Mouse (Mus musculus) spleen, embryonic (tissue): ENCODE measurements around the gene Lrrc4b.

Source experiments
- CTCF ChIA-PET: fragments of 350-600 bp; sonication (Branson Sonifier 250); formaldehyde crosslinking; loops from one replicate; lab custom pipeline; 2022; lab: Charles Lee

The Lrrc4b gene

DNA sequence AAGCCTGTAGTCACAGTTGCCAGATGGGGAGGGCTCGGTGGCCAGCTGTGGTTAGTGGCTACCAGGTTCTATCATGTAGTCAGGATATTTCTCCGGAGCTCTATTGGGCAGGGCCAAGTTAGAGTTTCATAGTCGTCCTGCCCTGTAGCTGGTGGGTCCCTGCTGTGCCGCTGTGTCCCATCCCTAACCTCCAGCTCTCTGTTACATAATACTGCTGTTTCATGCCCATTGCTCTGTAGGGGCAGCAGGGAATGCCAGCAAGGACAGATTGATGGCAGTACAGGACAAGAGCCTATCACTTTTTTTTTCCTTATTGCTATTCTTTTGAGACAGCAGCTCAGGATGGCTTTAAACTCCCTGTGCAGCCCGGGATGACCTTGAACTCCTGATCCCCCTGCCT is 7.0 kb downstream of the Lrrc4b start:
- CTCF ChIA-PET, result interaction anchor here (0.6 kb wide), 1 partner anchor 232 kb away, joined by 3 read pairs; no protein-coding TSS in a partner anchor

DNA sequence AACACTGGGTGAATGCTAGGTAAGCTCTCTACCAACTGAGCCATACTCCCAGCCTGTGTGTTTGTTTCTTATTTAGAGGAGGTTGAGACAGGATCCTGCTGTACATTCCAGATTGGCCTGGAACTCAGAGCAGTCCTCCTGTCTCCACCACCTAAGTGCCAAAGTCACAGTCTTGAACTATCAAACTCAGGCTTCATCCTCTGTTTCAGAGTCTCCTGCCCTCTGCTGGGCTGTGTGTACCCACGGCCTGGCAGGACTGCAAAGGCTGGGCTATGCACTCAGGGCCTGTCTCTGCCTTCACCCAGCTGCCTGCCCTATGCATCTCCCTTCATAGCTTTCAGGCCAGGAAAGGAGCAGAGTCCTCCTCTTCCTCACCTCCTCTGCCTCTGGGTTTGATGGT is 7.4 kb downstream of the Lrrc4b start:
- CTCF ChIA-PET, result no interaction called here

DNA sequence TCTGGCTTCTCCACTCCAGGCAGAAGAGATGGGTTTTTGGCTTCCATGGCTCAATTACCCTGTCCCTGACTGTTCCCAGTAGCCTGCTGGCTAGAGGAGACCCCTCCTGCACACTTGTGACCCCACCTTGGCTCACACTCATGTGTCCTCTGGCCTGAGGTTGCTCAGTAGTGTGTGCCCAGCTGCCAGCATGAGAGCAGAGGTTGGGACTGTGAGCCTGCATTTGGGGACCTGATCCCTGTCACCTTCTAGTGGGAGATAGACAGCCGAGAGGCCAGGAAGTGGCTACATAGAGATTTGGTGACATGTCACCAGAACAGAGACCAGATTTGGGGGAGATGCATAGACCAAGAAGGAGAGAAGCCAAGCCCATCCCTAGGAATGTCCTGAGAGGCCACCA is 8.4 kb downstream of the Lrrc4b start:
- CTCF ChIA-PET, result interaction anchor here (0.6 kb wide), 1 partner anchor 35 kb away, joined by 3 read pairs; no protein-coding TSS in a partner anchor

DNA sequence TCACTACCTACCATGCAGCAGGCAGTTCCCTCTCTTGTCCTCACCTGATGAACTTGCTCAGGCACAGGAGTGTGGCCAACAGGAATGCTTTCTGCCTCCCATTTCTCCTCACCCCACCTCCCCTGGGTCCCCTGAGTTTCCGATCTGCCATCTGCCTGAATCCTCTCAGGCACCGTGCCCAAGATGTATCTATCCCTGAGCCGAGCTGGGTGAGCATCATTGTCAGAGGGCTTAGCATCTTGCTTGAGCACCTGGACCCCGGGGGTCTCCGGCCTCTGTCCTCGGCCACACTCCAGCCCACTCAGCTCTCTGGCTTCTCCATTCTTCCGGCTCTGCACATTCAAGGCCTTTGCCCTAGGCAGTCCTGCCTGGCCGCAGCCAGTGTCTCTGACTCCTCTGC is 9.1 kb downstream of the Lrrc4b start:
- CTCF ChIA-PET, result interaction anchor here (0.6 kb wide), 1 partner anchor 1157 kb away, joined by 5 read pairs; no protein-coding TSS in a partner anchor

DNA sequence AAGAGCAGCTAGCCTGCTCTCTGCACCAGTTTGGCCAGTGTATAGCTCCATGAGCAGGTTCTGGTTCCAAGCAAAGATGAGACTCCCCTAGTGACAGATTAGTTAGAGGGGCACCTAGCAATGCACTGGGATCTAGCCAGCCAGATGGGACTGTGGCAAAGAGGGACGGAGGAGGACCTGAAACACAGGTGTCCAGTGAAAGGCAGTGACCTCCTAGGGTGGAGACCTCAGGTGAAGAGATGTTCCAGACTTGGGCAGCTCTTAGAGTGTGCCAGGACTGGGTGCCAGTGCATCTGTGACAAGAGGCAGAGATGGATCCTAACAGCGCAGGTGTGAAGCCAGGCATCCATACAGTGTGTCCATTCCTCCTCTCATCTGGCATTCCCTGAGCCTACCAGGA is 10.9 kb downstream of the Lrrc4b start:
- CTCF ChIA-PET, result no interaction called here

DNA sequence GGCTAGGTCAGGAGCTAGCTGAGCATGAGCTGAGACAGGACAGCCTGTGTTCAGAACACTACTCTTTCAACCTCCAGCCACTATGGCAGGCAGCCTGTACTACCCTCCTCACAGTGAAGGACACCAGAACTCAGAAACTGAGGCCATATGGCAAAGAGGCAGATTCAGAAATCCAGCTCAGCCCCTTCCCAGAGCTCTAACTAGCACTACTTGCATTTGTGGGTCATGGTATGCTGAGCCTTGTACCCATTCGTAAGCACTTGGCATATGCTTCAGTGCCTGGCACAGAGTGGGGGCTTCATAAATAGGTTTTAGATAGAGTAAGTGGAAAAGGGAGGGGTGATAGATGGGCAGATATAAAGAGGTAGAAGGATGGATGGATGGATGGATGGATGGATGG is 11.7 kb downstream of the Lrrc4b start:
- CTCF ChIA-PET, result no interaction called here

DNA sequence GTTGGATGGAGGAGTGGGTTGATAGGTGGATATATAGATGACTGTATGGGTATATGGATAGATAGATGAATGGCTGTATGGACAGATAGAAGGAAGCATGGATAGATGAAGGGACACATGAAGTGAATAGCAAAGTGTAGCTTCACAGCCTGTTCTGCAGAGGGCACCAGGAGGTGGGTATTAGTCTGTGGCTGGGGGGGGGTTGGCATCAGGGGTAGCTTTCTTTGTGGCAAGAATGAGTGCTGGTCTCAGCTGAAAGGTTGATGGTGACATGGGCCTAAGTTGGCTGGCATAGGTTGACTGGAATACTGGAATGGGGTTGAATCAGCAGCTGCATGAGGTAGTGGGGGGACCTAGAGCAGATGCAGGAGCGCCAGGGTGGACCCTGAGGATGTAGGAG is 12.4 kb downstream of the Lrrc4b start:
- CTCF ChIA-PET, result no interaction called here

DNA sequence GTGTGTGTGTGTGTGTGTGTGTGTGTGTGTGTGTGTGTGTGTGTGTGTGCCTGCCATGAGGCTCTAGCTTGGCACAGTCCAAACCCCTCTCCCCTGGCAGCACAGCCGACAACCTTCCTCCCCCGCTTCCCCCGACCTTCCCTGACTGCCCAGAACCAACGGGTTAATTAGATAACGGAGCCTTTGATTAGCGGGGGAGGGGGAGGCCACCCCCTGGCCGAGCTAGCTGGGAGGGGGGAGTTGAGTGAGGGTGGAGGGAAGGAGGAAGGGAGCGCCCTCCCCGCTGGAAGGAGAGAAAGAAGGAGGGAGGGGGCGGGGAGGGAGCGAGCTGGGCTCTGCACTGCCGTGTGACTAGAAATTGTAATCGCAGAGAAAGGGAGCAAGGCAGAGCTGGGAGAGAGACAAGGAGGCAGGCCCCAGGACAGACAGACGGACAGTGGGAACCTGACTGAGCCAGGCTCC is 12.9 kb downstream of the Lrrc4b start:
- CTCF ChIA-PET, result no interaction called here

DNA sequence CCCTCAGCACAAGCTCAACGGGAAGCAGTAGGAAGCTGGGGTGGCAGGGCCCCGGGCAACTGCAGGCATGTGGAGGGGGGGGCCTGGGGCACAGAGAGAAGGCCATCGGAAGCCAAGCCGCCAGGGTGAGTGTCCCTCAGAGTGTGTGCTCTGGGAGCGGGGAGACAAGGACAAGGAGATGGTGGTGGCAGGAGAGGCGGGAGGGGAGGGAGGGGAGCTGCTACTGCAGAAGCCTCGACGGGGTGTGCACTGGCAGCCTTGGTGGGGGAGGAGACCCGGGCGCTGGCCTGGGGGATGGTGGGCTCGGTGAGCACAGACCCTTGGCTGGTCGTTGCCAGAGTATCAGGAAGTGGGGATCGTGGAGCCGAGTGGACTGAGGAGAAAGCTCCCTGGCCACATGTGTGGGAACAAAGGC is 13.6 kb downstream of the Lrrc4b start:
- CTCF ChIA-PET, result no interaction called here

DNA sequence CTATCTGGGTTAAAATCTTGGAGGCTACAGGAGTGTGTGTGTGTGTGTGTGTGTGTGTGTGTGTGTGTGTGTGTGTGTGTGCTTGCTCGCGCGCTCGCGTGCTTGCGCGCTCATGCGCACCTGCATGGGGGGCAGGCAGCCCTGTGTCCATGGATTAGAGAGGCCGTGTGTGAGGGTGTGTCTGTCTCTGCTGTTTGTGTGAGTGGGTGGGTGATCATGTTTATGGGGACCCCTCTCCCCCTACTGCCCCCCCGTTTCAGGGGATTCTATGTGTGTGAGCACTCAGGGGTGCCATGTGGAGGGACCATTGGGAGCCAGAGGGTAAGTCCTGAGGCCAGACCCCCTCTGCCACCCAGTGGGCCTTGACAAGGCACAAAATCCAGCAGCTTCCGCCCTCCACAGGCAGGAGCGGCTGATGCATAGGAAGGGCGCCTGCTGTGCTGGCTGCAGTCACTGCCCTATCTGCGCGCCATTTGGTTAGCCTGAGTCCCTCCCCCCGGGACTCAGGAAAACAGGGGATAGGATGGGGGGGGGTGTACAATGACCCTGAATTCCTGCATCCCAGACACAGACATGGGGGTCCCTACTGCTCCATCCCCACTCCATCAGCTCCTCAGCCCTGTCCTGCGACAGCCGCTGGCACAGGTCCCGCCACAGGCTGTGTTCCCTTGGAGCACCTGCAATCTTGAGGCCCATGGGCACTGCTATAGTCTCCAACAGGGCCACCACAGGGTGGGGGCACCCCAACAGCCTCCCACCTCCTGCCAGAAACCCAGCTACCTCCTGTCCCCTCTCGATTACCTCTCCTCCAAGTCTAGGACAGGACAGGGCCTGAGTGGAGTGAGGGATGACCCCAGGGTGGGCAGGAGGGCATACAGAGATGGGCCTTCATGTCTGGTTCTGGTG is 14.7 kb downstream of the Lrrc4b start:
- CTCF ChIA-PET, result no interaction called here

DNA sequence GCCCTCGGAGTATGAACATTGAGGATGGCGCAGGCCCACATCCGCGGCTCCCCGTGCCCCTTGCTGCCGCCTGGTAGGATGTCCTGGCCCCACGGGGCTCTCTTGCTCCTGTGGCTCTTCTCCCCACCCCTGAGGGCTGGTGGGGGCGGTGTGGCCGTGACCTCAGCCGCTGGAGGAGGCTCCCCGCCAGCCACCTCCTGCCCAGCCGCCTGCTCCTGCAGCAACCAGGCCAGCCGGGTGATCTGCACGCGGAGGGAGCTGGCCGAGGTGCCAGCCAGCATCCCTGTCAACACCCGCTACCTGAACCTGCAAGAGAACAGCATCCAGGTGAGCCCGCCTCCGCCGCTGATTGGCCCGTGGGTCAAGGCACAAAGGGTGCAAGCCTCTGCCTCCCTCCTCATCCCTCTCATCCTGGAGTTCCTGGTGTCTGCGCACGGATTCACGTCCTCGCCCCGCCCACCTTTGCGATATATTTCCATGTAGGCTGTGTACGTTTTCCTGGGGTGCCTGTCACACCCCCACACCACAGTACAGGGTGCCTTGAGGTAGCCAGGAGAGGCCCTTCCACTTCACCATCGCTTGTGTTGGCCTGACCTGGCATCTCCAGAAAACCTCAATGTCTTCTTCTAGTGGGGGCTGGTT is 16.2 kb downstream of the Lrrc4b start:
- CTCF ChIA-PET, result no interaction called here

DNA sequence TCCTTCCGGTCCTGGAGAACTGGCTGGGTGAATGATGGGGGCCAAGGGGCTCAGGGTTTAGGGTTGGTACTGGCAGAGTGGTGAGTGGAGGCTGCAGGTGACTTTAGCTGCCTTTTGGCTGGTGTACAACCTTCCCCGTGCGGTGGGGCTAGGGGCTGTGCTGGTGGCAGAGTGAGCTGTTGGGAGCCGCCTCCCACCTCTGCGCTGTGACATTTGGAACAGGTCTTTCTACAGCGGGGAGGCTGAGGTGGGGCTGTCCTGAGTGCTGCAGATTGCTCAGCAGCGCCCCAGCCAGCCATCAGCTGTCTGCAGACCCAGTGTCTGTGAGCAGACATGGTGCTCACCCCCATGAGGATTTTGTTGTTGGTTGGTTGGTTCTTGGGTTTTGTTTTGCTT is 16.7 kb downstream of the Lrrc4b start:
- CTCF ChIA-PET, result no interaction called here

DNA sequence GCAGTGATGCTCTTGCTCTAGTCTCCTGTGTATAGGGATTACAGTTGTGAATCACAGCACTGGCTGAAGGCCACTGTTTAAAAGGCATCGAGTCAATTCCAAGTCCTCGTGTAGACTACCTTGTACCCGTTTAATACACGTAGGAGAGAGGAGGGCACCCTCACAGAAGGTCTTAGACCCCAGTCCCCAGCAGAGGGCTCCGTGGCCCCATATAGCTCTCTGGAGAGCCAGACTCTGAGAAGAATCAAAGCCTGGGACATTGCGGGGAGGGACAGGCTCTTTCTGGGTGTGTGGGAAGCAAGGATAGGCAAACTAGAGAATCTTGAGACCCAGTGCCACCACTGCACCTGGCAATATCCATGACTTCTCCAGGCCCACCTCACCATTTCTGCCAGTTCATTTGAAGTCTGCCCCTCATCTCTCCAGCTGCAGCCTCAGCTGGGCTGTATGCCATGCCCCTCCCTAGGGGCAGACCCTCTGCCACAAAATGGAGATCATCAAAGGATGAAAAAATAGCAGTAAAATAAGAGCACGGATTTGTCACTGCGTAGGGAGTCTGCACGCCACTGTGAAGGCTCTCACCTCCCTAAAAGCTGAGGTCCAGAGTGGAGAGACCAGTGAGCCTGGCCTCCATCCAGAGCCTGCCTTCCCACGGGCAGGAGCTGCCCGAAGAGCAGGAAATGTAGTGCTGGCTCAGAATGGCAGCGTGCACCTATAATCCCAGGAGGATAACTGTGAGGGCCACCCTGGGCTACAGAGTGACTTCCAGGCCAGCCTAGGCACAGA is 17.4 kb downstream of the Lrrc4b start:
- CTCF ChIA-PET, result no interaction called here

DNA sequence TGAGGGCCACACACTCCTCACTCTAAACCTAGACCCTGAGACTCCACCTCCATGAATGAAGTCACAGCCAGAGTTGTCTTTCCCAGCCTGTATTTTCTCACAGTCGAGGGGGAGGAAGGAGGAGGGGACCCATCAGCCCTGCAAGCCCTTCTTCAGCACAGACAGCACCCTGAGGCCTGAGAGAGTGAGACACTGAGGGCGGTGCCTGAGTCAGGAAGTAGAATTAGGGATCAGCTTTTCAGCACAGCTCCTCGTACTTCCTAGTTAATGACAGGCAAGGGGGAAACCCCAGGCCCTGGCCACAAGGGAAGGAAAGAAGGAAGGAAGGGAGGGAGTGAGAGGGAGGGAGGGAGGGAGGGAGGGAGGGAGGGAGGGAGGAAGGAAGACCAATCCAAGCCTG is 24.4 kb downstream of the Lrrc4b start:
- CTCF ChIA-PET, result interaction anchor here (0.6 kb wide), 1 partner anchor 197 kb away, joined by 8 read pairs; no protein-coding TSS in a partner anchor

DNA sequence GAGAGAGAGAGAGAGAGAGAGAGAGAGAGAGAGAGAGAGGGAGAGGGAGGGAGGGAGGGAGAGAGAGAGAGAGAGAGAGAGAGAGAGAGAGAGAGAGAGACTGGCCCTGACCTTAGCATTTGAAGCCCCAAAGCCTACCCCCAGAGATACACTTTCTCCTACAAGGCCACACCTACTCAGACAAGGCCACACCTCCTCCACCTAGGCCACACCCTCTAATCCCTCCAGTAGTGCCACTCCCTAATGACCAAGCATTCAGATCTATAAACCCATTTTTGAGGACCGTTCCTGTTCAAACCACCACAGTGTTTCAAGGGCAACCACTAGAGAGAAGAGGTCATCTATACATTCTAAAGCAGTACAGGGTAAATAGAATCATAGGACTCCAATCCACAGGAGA is 27.5 kb downstream of the Lrrc4b start:
- CTCF ChIA-PET, result no interaction called here

DNA sequence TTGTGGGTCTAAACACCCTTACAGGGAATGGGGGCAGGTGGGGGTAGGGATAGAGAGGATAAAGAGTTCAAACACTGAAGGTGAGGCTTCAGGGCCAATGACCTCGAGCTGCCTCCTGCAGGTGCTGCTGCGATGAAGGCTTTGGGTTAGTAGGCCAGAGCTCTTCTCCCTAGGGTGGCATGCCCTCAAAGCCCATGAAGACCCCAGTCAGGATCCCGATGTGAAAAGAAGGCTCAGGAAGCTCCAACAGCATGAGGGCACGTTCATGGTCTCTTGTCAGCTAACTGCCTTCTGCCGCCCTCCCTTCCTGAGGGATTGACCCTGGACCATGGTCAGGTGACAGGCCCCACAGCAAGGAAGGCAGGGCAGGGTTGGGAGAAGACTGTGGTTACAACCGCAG is 31.2 kb downstream of the Lrrc4b start:
- CTCF ChIA-PET, result interaction anchor here (1.1 kb wide), 1 partner anchor 10 kb away, joined by 3 read pairs; no protein-coding TSS in a partner anchor

DNA sequence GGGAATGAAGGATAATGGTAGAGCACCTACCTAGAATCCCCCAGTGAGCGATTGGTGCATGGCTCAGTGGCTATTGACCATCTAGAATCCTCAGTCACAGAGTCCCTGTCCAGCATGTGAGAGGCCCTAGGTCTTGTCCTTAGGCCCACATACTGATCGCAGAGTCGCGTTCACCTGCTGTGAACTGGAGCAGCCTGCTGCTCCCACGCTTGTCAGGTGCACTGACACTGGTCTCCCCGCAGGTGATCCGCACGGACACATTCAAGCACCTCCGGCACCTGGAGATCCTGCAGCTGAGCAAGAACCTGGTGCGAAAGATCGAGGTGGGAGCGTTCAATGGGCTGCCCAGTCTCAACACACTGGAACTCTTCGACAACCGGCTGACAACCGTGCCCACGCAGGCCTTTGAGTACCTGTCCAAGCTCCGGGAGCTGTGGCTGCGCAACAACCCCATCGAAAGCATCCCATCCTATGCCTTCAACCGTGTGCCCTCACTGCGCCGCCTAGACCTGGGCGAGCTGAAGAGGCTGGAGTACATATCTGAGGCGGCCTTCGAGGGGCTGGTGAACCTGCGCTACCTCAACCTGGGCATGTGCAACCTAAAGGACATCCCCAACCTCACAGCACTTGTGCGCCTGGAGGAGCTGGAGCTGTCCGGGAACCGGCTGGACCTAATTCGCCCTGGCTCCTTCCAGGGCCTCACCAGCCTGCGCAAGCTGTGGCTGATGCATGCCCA is 32.1 kb downstream of the Lrrc4b start:
- CTCF ChIA-PET, result no interaction called here

DNA sequence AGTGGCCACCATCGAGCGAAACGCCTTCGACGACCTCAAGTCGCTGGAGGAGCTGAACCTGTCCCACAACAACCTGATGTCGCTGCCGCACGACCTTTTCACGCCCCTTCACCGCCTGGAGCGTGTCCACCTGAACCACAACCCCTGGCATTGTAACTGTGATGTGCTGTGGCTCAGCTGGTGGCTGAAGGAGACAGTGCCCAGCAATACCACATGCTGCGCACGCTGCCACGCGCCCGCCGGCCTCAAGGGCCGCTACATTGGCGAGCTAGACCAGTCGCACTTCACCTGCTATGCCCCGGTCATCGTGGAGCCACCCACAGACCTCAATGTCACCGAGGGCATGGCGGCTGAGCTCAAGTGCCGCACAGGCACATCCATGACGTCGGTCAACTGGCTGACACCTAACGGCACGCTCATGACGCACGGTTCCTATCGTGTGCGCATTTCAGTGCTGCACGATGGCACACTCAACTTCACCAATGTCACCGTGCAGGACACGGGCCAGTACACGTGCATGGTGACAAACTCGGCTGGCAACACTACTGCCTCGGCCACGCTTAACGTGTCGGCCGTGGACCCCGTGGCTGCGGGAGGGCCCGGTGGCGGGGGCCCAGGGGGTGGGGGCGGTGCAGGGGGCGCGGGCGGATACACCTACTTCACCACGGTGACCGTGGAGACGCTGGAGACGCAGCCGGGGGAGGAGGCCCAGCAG is 32.8 kb downstream of the Lrrc4b start:
- CTCF ChIA-PET, result no interaction called here

DNA sequence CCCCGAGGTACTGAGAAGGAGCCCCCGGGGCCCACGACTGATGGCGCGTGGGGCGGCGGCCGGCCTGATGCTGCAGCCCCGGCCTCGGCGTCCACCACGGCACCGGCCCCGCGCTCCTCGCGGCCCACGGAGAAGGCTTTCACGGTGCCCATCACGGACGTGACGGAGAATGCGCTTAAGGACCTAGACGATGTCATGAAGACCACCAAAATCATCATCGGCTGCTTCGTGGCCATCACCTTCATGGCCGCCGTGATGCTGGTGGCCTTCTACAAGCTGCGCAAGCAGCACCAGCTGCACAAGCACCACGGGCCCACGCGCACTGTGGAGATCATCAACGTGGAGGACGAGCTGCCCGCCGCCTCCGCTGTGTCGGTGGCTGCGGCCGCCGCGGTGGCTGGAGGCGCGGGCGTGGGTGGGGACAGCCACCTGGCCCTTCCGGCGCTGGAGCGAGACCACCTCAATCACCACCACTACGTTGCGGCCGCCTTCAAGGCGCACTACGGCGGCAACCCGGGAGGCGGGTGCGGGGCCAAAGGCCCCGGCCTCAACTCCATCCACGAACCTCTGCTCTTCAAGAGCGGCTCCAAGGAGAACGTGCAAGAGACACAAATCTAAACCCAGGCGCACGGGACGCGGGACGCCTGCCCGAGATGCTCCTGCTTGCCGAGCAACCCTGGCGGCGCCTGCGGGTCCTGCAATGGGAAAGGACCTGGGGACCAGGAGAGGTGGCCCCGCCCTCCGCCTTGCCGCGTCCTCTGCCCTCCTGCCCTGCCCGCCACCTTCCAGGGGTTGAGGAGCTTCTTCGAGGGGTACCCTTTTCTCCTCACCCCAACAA is 33.6 kb downstream of the Lrrc4b start:
- CTCF ChIA-PET, result interaction anchor here (0.7 kb wide), 1 partner anchor 53 kb away, joined by 6 read pairs; no protein-coding TSS in a partner anchor
